Mouse (Mus musculus) MEL (cell line): ENCODE data around the gene Tmem269.

Experiments
- CTCF ChIP-seq, 3 experiments: IDR thresholded peaks in 2 of 3; conservative IDR thresholded peaks in 1 of 3; 2 replicates each; pipeline ENCODE4 v1.5.1; 2011 to 2012; ENCODE audit warnings: low read length in 3 of 3, low read depth in 2 of 3, mild to moderate bottlenecking in 2 of 3, improper control_type of control experiment in 1 of 3, inconsistent platforms in 1 of 3, mixed read lengths in 1 of 3, moderate library complexity in 1 of 3; ENCODE audit not compliant: control insufficient read depth in 1 of 3, insufficient read depth in 1 of 3, poor library complexity in 1 of 3, severe bottlenecking in 1 of 3
- ELF1 ChIP-seq: IDR thresholded peaks from 2 replicates; pipeline ENCODE4 v1.6.1; 2014; ENCODE audit warnings: low read depth, mild to moderate bottlenecking, inconsistent platforms, low read length, improper control_type of control experiment, moderate library complexity
- EP300 ChIP-seq, 2 experiments: IDR thresholded peaks; 2 replicates each; pipeline ENCODE4 v1.6.1; 2011; ENCODE audit warnings: improper control_type of control experiment in 2 of 2, low read length in 2 of 2, low read depth in 1 of 2, mild to moderate bottlenecking in 1 of 2
- HCFC1 ChIP-seq: IDR thresholded peaks from 2 replicates; pipeline ENCODE4 v1.6.1; 2012; ENCODE audit warnings: low read depth, mild to moderate bottlenecking, inconsistent platforms, low read length, improper control_type of control experiment, moderate library complexity
- MAX ChIP-seq: IDR thresholded peaks from 2 replicates; pipeline ENCODE4 v1.6.1; 2011; ENCODE audit warnings: low read length, improper control_type of control experiment
- MXI1 ChIP-seq: IDR thresholded peaks from 2 replicates; pipeline ENCODE4 v1.6.1; 2011; ENCODE audit warnings: mild to moderate bottlenecking, low read depth, low read length, improper control_type of control experiment
- MYC ChIP-seq: IDR thresholded peaks from 2 replicates; pipeline ENCODE4 v1.6.1; 2011; ENCODE audit warnings: low read depth, mild to moderate bottlenecking, low read length, improper control_type of control experiment, moderate library complexity
- POLR2A ChIP-seq, 2 experiments: IDR thresholded peaks; 2 replicates each; pipeline ENCODE4 v1.6.1; 2011 to 2012; ENCODE audit warnings: low read length in 2 of 2, mild to moderate bottlenecking in 2 of 2, control low read depth in 1 of 2, improper control_type of control experiment in 1 of 2, low read depth in 1 of 2, moderate library complexity in 1 of 2; ENCODE audit not compliant: control insufficient read depth in 1 of 2, insufficient read depth in 1 of 2, poor library complexity in 1 of 2
- POLR2AphosphoS5 ChIP-seq: IDR thresholded peaks from 2 replicates; pipeline ENCODE4 v1.6.1; 2012; ENCODE audit warnings: low read depth, borderline replicate concordance, mild to moderate bottlenecking, inconsistent platforms, low read length, moderate library complexity, mixed read lengths
- TAL1 ChIP-seq: IDR thresholded peaks from 2 replicates; pipeline ENCODE4 v1.6.1; 2012; ENCODE audit warnings: mild to moderate bottlenecking, inconsistent platforms, low read length, moderate library complexity, mixed read lengths
- TCF12 ChIP-seq: IDR thresholded peaks from 2 replicates; pipeline ENCODE4 v1.6.1; 2014; ENCODE audit warnings: low read depth, mild to moderate bottlenecking, inconsistent platforms, low read length, improper control_type of control experiment, moderate library complexity
- USF1 ChIP-seq: IDR thresholded peaks from 2 replicates; pipeline ENCODE4 v1.6.1; 2014; ENCODE audit warnings: low read depth, mild to moderate bottlenecking, inconsistent platforms, low read length, improper control_type of control experiment, moderate library complexity
- ZC3H11A ChIP-seq: IDR thresholded peaks from 2 replicates; pipeline ENCODE4 v1.6.1; 2012; ENCODE audit warnings: low read depth, mild to moderate bottlenecking, inconsistent platforms, low read length, improper control_type of control experiment
- ZNF384 ChIP-seq: IDR thresholded peaks from 2 replicates; pipeline ENCODE4 v1.6.1; 2012; ENCODE audit warnings: low read depth, mild to moderate bottlenecking, inconsistent platforms, low read length, improper control_type of control experiment

DNA sequence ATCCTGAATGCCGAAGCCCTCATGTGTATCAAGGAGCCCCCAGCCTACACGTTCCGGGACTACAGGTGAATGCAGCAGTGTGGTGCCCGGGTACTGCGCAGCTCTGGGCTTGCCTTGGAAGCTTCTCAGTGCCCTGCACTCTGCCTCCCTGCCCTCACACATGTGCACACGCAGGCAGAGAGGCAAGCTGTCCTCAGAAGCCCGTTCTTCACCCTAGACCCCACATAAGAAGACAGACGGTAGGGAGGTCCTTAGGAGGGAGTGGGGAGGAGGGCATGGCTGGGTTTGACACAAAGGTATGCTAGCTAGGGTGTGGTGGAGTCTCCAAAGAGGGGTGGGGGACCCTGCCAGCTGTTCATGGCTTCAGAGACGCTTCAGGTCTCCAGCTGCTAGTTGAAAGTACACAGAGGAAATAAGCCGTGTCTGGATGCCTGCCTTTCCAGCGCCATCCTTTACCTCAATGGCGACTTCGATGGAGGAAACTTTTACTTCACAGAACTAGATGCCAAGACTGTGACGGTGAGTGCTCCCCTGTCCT lies 28.7 kb upstream of the Tmem269 start:
- TF ChIP-seq HCFC1 (no peak), MXI1 (no peak), ZNF384 (no peak), ELF1 (no peak), CTCF (IDR thresholded peaks at IDR 0.05 in 2 of 3, conservative IDR thresholded peaks at IDR 0.05 in 1 of 3; ENCODE audit: control insufficient read depth in 1 of 3, insufficient read depth in 1 of 3, low read depth in 2 of 3, low read length in 3 of 3, poor library complexity in 1 of 3, severe bottlenecking in 1 of 3) (no peak), ZC3H11A (no peak), MYC (no peak), USF1 (no peak), TCF12 (no peak), POLR2AphosphoS5 (no peak), TAL1 (no peak), EP300 (IDR thresholded peaks at IDR 0.05; ENCODE audit: low read depth in 1 of 2, low read length in 2 of 2) (no peak), POLR2A (IDR thresholded peaks at IDR 0.05; ENCODE audit: control insufficient read depth in 1 of 2, insufficient read depth in 1 of 2, low read depth in 1 of 2, low read length in 2 of 2, poor library complexity in 1 of 2) (no peak), MAX (no peak)
